In the genomic region with DNA sequence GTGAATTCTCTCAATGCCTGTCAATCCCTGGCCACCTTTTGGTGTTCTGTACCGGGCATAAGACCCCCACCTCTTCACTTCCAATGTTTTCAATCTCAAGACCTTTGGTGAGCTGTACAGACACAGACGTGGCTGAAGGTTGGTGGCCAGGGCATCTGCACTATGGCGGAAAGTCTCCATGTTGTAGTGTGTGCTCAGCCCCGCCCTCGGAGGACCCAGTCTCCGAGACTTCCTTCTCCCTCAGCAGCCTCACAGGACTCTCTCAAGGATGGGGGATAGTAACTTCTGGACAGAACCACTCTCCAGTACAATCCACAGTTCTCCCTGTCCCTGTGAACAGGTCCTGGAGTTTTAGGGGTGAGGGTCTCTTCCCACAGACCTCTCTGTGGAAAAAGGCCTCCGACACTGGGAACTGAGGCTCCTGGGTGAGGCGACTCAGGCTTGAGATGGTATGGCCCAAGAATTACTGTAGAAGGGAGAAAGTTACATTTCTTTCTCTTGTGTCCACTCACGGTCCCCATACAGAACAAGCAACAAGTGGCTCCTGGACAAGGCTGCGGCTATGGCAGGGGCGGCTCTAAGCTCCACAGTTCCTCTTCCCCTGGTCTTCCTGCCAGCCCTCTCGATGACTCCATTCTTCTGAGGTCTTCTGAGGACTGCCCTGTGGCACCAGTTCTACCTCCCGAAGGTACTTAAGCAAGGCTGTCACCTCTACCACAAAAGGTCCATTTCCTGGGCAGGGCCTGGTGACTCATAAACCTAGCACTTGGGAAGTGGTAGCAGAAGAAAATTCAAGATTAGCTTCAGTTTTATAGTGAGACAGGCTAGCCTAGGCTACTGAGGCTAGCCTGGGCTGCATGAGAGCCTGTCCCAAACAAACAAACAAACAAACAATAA, we compare ENCODE assay signal across 13 mouse cellular contexts. TPM values are rescaled to one million over a fixed set of nuclear protein-coding genes. Genes with fewer than 3 reads are reported as not detected.
A peak's percentile ranks its signal among the peaks of the same experiment; 100 is the strongest.
DNase-seq lines count a peak whose midpoint lies in the region; ATAC-seq and TF ChIP-seq lines count a peak whose summit lies in the region.
"Had no signal": no experiment of that assay in that cellular context is flagged by ENCODE, and none has a peak within 500 bp of the region (broad histone marks: within the 10 kb centered on the region; RNA-seq: fewer than 3 reads in every experiment).

No protein-coding gene starts in this region.

- H3K27me3 ChIP-seq in E14TG2a.4 (ENCODE audit: insufficient read depth, low read length): peaks cover 14% of the 10 kb centered on the region
- H3K27me3 ChIP-seq in liver, embryonic 14.5 days (ENCODE audit: control insufficient read depth, insufficient read depth, low read length): no peaks in the 10 kb centered on the region
- H3K27me3 ChIP-seq in midbrain, embryonic 16.5 days (ENCODE audit: control insufficient read depth, insufficient read depth, low read depth, low read length): no peaks in the 10 kb centered on the region
- H3K27me3 ChIP-seq: midbrain, embryonic 12.5 days had no signal

- no peaks in the 10 kb centered on the region for H3K36me3 ChIP-seq in E14TG2a.4 (ENCODE audit: insufficient read depth, low read length)
- no peaks in the 10 kb centered on the region for H3K36me3 ChIP-seq in liver, embryonic 14.5 days (replicated peaks; ENCODE audit: control insufficient read depth, insufficient read depth, low read depth)
- H3K36me3 ChIP-seq in midbrain, embryonic 16.5 days (ENCODE audit: control insufficient read depth, insufficient read depth, low read length): no peaks in the 10 kb centered on the region
- H3K36me3 ChIP-seq: limb, embryonic 10.5 days; midbrain, embryonic 12.5 days had no signal

- no peak for TF ChIP-seq EP300 in liver, embryonic 14.5 days (IDR thresholded peaks at IDR 0.05; ENCODE audit: low read depth)

- 0 out of 2 replicates have a peak overlapping the region, but pooled peaks have one; percentile 13 for H3K4me3 ChIP-seq in E14TG2a.4 (replicated peaks; ENCODE audit: low read length)
- peak overlapping the region; percentile 38 for H3K4me3 ChIP-seq in bone marrow, adult 2 months (replicated peaks; ENCODE audit: control insufficient read depth, low read depth, low read length)
- H3K4me3 ChIP-seq in liver, embryonic 14.5 days (ENCODE audit: insufficient read depth in 1 of 2, low read depth in 2 of 2, low read length in 2 of 2): no peak overlapping the region
- H3K4me3 ChIP-seq in midbrain, embryonic 16.5 days (ENCODE audit: low read depth, low read length): no peak overlapping the region
- H3K4me3 ChIP-seq: limb, embryonic 10.5 days; midbrain, embryonic 12.5 days had no signal

- WGBS in bone marrow, adult 2 months: 34% methylated on average over 13 of the region's 13 CpGs
- WGBS in liver, embryonic 14.5 days (ENCODE audit: insufficient replicate concordance): 44% methylated on average over 13 of the region's 13 CpGs
- WGBS in midbrain, embryonic 16.5 days: 89% methylated on average over 13 of the region's 13 CpGs

- no peak for DNase-seq in liver, embryonic 14.5 days (ENCODE audit: low read depth in 3 of 3, low spot score in 3 of 3)
- no peak for DNase-seq in layer of hippocampus, adult 9-11 months
- DNase-seq: gastrocnemius, postnatal 14 days; heart, postnatal 10 days; kidney, adult 18-20 months; spleen, adult 18-20 months had no signal

- H3K9ac ChIP-seq in liver, embryonic 14.5 days (replicated peaks): no peak overlapping the region; the same call in 1 of the 2 replicates
- no peak overlapping the region for H3K9ac ChIP-seq in midbrain, embryonic 16.5 days (ENCODE audit: low read depth, low read length)
- H3K9ac ChIP-seq: midbrain, embryonic 12.5 days had no signal

- TF ChIP-seq POLR2A in bone marrow, adult 2 months (IDR thresholded peaks at IDR 0.05; ENCODE audit: borderline replicate concordance, control insufficient read depth, low read depth, low read length): no peak

- peak overlapping the region; percentile 43 for H3K4me2 ChIP-seq in liver, embryonic 14.5 days (ENCODE audit: low read depth)
- no peak overlapping the region for H3K4me2 ChIP-seq in midbrain, embryonic 16.5 days (ENCODE audit: low read length)
- H3K4me2 ChIP-seq: midbrain, embryonic 12.5 days had no signal

- no peak for ATAC-seq in liver, embryonic 14.5 days (ENCODE audit: insufficient read depth)
- peak; percentile 78 for ATAC-seq in megakaryocyte, adult 5-6 weeks (ENCODE audit: poor library complexity, severe bottlenecking)
- ATAC-seq in megakaryocyte-erythroid progenitor cell, adult 5-6 weeks (replicated peaks; ENCODE audit: low FRiP score, low TSS enrichment, poor library complexity, severe bottlenecking): no peak
- no peak for ATAC-seq in midbrain, embryonic 16.5 days

- H3K27ac ChIP-seq in bone marrow, adult 2 months (ENCODE audit: control insufficient read depth, insufficient read depth, low read depth, low read length, poor library complexity): peak overlapping the region; percentile 95
- peak overlapping the region; percentile 84 for H3K27ac ChIP-seq in liver, embryonic 14.5 days
- H3K27ac ChIP-seq in midbrain, embryonic 16.5 days (ENCODE audit: low read length): no peak overlapping the region
- H3K27ac ChIP-seq: limb, embryonic 10.5 days; midbrain, embryonic 12.5 days had no signal

- peaks cover 83% of the 10 kb centered on the region for H3K4me1 ChIP-seq in E14TG2a.4 (replicated peaks; ENCODE audit: low read depth, low read length)
- peaks cover 10% of the 10 kb centered on the region for H3K4me1 ChIP-seq in bone marrow, adult 2 months (ENCODE audit: control insufficient read depth, insufficient read depth, low read length)
- peaks cover 39 to 62% of the 10 kb centered on the region in 2 experiments for H3K4me1 ChIP-seq in liver, embryonic 14.5 days (replicated peaks; ENCODE audit: control insufficient read depth in 2 of 2, insufficient read depth in 2 of 2, low read length in 1 of 2)
- H3K4me1 ChIP-seq in midbrain, embryonic 16.5 days (ENCODE audit: control insufficient read depth, insufficient read depth, low read length): peaks cover 9% of the 10 kb centered on the region; the same call in 1 of the 2 replicates

- no peak for TF ChIP-seq CTCF in E14TG2a.4 (conservative IDR thresholded peaks at IDR 0.05; ENCODE audit: low read length)
- TF ChIP-seq CTCF in bone marrow, adult 2 months (IDR thresholded peaks at IDR 0.05; ENCODE audit: control insufficient read depth, insufficient read depth, low read length): no peak
- TF ChIP-seq CTCF in liver, embryonic 14.5 days (IDR thresholded peaks at IDR 0.05; ENCODE audit: low read depth): no peak

- H3K9me3 ChIP-seq in E14TG2a.4 (ENCODE audit: low read length): no peaks in the 10 kb centered on the region
- H3K9me3 ChIP-seq in liver, embryonic 14.5 days (ENCODE audit: control insufficient read depth, low read length): no peaks in the 10 kb centered on the region
- H3K9me3 ChIP-seq in midbrain, embryonic 16.5 days (replicated peaks; ENCODE audit: control insufficient read depth, low read length, poor library complexity, severe bottlenecking): no peaks in the 10 kb centered on the region
- H3K9me3 ChIP-seq: limb, embryonic 10.5 days; midbrain, embryonic 12.5 days had no signal

RNA-seq across cellular contexts. Expression of a gene that starts 29.5 kb away (rescaled TPM):
- polyA plus RNA-seq in bone marrow, adult 2 months (2011; ENCODE audit: insufficient read depth, insufficient read length, low replicate concordance, missing spikeins): not detected in 2 replicates
- 0.02 and 0.36 TPM in 2 replicates for polyA plus RNA-seq in liver, embryonic 14.5 days (2012; rRNA removed)
- polyA plus RNA-seq in liver, embryonic 14.5 days (2014; fragmentation: Nextera tagmentation; extraction: Ambion mirVana): 0.09 TPM in 1 of 2 replicates, not detected in the other
- total RNA-seq in megakaryocyte, adult 5-6 weeks (2015): not detected in 2 replicates
- total RNA-seq in megakaryocyte, adult 5-6 weeks (2017): not detected in 2 replicates
- total RNA-seq in megakaryocyte-erythroid progenitor cell, adult 5-6 weeks (2014; fragmentation: Nextera tagmentation): 1.1 TPM in 1 of 2 replicates, not detected in the other
- 0.09 and 0.27 TPM in 2 replicates for total RNA-seq in megakaryocyte-erythroid progenitor cell, adult 5-6 weeks (2017)
- 424 and 528 TPM in 2 replicates for polyA plus RNA-seq in midbrain, embryonic 16.5 days (2015; fragmentation: Nextera tagmentation; extraction: Ambion mirVana)
- total RNA-seq: gastrocnemius, postnatal 14 days; heart, postnatal 10 days had no signal

RNA-seq across cellular contexts. Expression of a gene that starts 30.0 kb away (rescaled TPM):
- polyA plus RNA-seq in bone marrow, adult 2 months (2011; ENCODE audit: insufficient read depth, insufficient read length, low replicate concordance, missing spikeins): 21.9 and 39.2 TPM in 2 replicates
- polyA plus RNA-seq in liver, embryonic 14.5 days (2012; rRNA removed): 10.7 and 14.9 TPM in 2 replicates
- 45.0 and 52.3 TPM in 2 replicates for polyA plus RNA-seq in liver, embryonic 14.5 days (2014; fragmentation: Nextera tagmentation; extraction: Ambion mirVana)
- total RNA-seq in megakaryocyte, adult 5-6 weeks (2015): 32.5 and 36.1 TPM in 2 replicates
- total RNA-seq in megakaryocyte, adult 5-6 weeks (2017): 42.1 and 43.6 TPM in 2 replicates
- total RNA-seq in megakaryocyte-erythroid progenitor cell, adult 5-6 weeks (2014; fragmentation: Nextera tagmentation): 87.1 and 88.5 TPM in 2 replicates
- 142 and 145 TPM in 2 replicates for total RNA-seq in megakaryocyte-erythroid progenitor cell, adult 5-6 weeks (2017)
- 85.7 and 93.4 TPM in 2 replicates for polyA plus RNA-seq in midbrain, embryonic 16.5 days (2015; fragmentation: Nextera tagmentation; extraction: Ambion mirVana)

Comparison
In these comparisons a context has a peak if more than half of its experiments do, and no peak if none do; other contexts are left out.
1. H3K4me3 ChIP-seq: peak in E14TG2a.4 (single experiment) and bone marrow, adult 2 months (single experiment); none in liver, embryonic 14.5 days (0 of 2) and midbrain, embryonic 16.5 days (single experiment).
2. RNA of a gene that starts 29.5 kb away (polyA plus RNA-seq): 424 to 528 TPM in midbrain, embryonic 16.5 days; 0.02 to 0.36 TPM in liver, embryonic 14.5 days and not detected in bone marrow, adult 2 months; every median in the first group is over 100 times any median in the second.